Mouse (Mus musculus): ENCODE measurements around the gene Cox6a1. TPM values are rescaled to one million over a fixed set of nuclear protein-coding genes. Genes with fewer than 3 reads are reported as not detected.
"Not testable (repeated sequence)": the region's sequence is repeated elsewhere in the genome, so short reads cannot be mapped to it uniquely, and the experiment has no call there.

Gene Cox6a1
- polyA plus RNA-seq, 1 experiment from 2014 or later = 1,095 TPM

GRCm38 (mm10) chr5:115313668-115313943 lies 35.2 kb downstream of the Cox6a1 start:
- WGBS = 56% methylated on average over 5 of the region's 5 CpGs
- no peak overlapping the region for H3K4me2 ChIP-seq
- H3K4me1 ChIP-seq (replicated peaks) = peaks cover 32% of the 10 kb centered on the region
- no peaks in the 10 kb centered on the region; the same call in 1 of the 2 replicates for H3K36me3 ChIP-seq
- H3K27me3 ChIP-seq = no peaks in the 10 kb centered on the region
- ATAC-seq (ENCODE audit: low FRiP score) = no peak
- H3K9ac ChIP-seq = 0 out of 2 replicates have a peak overlapping the region, but pooled peaks have one; percentile 13
- H3K4me3 ChIP-seq = no peak overlapping the region
- H3K27ac ChIP-seq = 0 out of 2 replicates have a peak overlapping the region, but pooled peaks have one; percentile 30
- H3K9me3 ChIP-seq = no peaks in the 10 kb centered on the region

- WGBS = 85% methylated on average over 10 of the region's 10 CpGs
- no peak for ATAC-seq (ENCODE audit: low FRiP score)
These were observed 35.7 kb downstream of the Cox6a1 start for GRCm38 (mm10) chr5:115312816-115313667.

GRCm38 (mm10) chr5:115312354-115312753 lies 36.4 kb downstream of the Cox6a1 start:
- H3K9me3 ChIP-seq = no peaks in the 10 kb centered on the region
- 80% methylated on average over 4 of the region's 4 CpGs for WGBS
- H3K27ac ChIP-seq = no peak overlapping the region

More at GRCm38 (mm10) chr5:115312816-115313667, 35.7 kb downstream of the Cox6a1 start:
- no peak overlapping the region for H3K4me3 ChIP-seq
- no peaks in the 10 kb centered on the region; the same call in 1 of the 2 replicates for H3K36me3 ChIP-seq
- no peaks in the 10 kb centered on the region for H3K9me3 ChIP-seq
- no peaks in the 10 kb centered on the region; the same call in 1 of the 2 replicates for H3K27me3 ChIP-seq
- H3K9ac ChIP-seq = no peak overlapping the region
- H3K4me2 ChIP-seq = no peak overlapping the region
- 0 out of 2 replicates have a peak overlapping the region, but pooled peaks have one; percentile 30 for H3K27ac ChIP-seq
- peaks cover 27% of the 10 kb centered on the region for H3K4me1 ChIP-seq (replicated peaks)

GRCm38 (mm10) chr5:115302190-115302589 lies 46.6 kb downstream of the Cox6a1 start:
- 87% methylated on average over 7 of the region's 7 CpGs for WGBS

More at GRCm38 (mm10) chr5:115312354-115312753, 36.4 kb downstream of the Cox6a1 start:
- no peak for ATAC-seq (ENCODE audit: low FRiP score)
- peaks cover 20% of the 10 kb centered on the region for H3K4me1 ChIP-seq (replicated peaks)
- H3K4me2 ChIP-seq = no peak overlapping the region
- no peak overlapping the region for H3K4me3 ChIP-seq
- no peak overlapping the region for H3K9ac ChIP-seq
- no peaks in the 10 kb centered on the region; the same call in 1 of the 2 replicates for H3K36me3 ChIP-seq
- no peaks in the 10 kb centered on the region; the same call in 1 of the 2 replicates for H3K27me3 ChIP-seq

GRCm38 (mm10) chr5:115301615-115302014 lies 47.2 kb downstream of the Cox6a1 start:
- ATAC-seq (ENCODE audit: low FRiP score) = peak; percentile 0; the same call in 1 of the 2 replicates
- Histone ChIP-seq H3K9me3 (no peaks in the 10 kb centered on the region), H3K27ac (peak overlapping the region; percentile 76; the same call in 1 of the 2 replicates), H3K4me3 (peak overlapping the region; percentile 86), H3K4me1 (replicated peaks) (peaks cover 39% of the 10 kb centered on the region), H3K36me3 (peaks cover 24% of the 10 kb centered on the region), H3K27me3 (peaks cover 7% of the 10 kb centered on the region; the same call in 1 of the 2 replicates), H3K4me2 (peak overlapping the region; percentile 84), H3K9ac (peak overlapping the region; percentile 72)
- WGBS = 28% methylated on average over 13 of the region's 13 CpGs

More at GRCm38 (mm10) chr5:115302190-115302589, 46.6 kb downstream of the Cox6a1 start:
- Histone ChIP-seq H3K4me1 (replicated peaks) (peaks cover 34% of the 10 kb centered on the region), H3K4me2 (peak overlapping the region; percentile 84; the same call in 1 of the 2 replicates), H3K36me3 (peaks cover 18% of the 10 kb centered on the region), H3K9ac (peak overlapping the region; percentile 72; the same call in 1 of the 2 replicates)
- H3K27ac ChIP-seq; ATAC-seq (ENCODE audit: low FRiP score); H3K27me3 ChIP-seq; H3K9me3 ChIP-seq; H3K4me3 ChIP-seq: not testable (repeated sequence)

- no peaks in the 10 kb centered on the region for H3K9me3 ChIP-seq
- H3K27ac ChIP-seq = peak within 1 kb of the TSS; percentile 96
- peaks cover 39% of the 10 kb centered on the region for H3K4me1 ChIP-seq (replicated peaks)
- peak within 1 kb of the TSS; percentile 84 for H3K4me2 ChIP-seq
- peak within 1 kb of the TSS; percentile 86 for H3K4me3 ChIP-seq
- H3K27me3 ChIP-seq = peaks cover 7% of the 10 kb centered on the region; the same call in 1 of the 2 replicates
- under 1% methylated on average over 56 of the region's 66 CpGs for WGBS
- peaks cover 30% of the 10 kb centered on the region for H3K36me3 ChIP-seq
- ATAC-seq (ENCODE audit: low FRiP score) = peak; percentile 97
- H3K9ac ChIP-seq = peak within 1 kb of the TSS; percentile 90
These were observed 47.8 kb downstream of the Cox6a1 start, which contains the start of gene Dynll1 for GRCm38 (mm10) chr5:115300792-115301614. TSS of gene Dynll1 (minus strand) at chr5:115300999.

- under 1% methylated on average over 46 of the region's 46 CpGs for WGBS
- peak overlapping the region; percentile 96 for H3K27ac ChIP-seq
- H3K27me3 ChIP-seq = peaks cover 7% of the 10 kb centered on the region; the same call in 1 of the 2 replicates
- peak; percentile 60 for ATAC-seq (ENCODE audit: low FRiP score)
- peaks cover 38% of the 10 kb centered on the region for H3K36me3 ChIP-seq
- peak overlapping the region; percentile 90 for H3K9ac ChIP-seq
- peak overlapping the region; percentile 74 for H3K4me2 ChIP-seq
- H3K4me1 ChIP-seq (replicated peaks) = peaks cover 39% of the 10 kb centered on the region
- H3K4me3 ChIP-seq = peak overlapping the region; percentile 86
- H3K9me3 ChIP-seq = no peaks in the 10 kb centered on the region
These were observed 48.6 kb downstream of the Cox6a1 start for GRCm38 (mm10) chr5:115300035-115300744.

GRCm38 (mm10) chr5:115296347-115296746 lies 52.4 kb downstream of the Cox6a1 start:
- no peak for ATAC-seq (ENCODE audit: low FRiP score)
- H3K9me3 ChIP-seq = no peaks in the 10 kb centered on the region
- 0 out of 2 replicates have a peak overlapping the region, but pooled peaks have one; percentile 25 for H3K27ac ChIP-seq
- H3K4me3 ChIP-seq = no peak overlapping the region
- H3K9ac ChIP-seq = no peak overlapping the region
- no peak overlapping the region for H3K4me2 ChIP-seq
- H3K36me3 ChIP-seq = peaks cover 71% of the 10 kb centered on the region
- WGBS = 84% methylated on average over 10 of the region's 10 CpGs
- peaks cover 32% of the 10 kb centered on the region for H3K4me1 ChIP-seq (replicated peaks)
- H3K27me3 ChIP-seq = no peaks in the 10 kb centered on the region

Other genes with a start within 250 kb of the Cox6a1 start
- 24.4 and 25.2 TPM in 2 replicates for gene Acads, start 229.6 kb downstream of the Cox6a1 start, polyA plus RNA-seq (2015; fragmentation: Nextera tagmentation; extraction: Ambion mirVana)
- 36.7 and 38.0 TPM in 2 replicates for gene Unc119b, start 214.0 kb downstream of the Cox6a1 start, polyA plus RNA-seq (2015; fragmentation: Nextera tagmentation; extraction: Ambion mirVana)
- gene Mlec, start 190.8 kb downstream of the Cox6a1 start, polyA plus RNA-seq (2015; fragmentation: Nextera tagmentation; extraction: Ambion mirVana) = 22.3 and 27.2 TPM in 2 replicates
- 12.4 and 13.0 TPM in 2 replicates for gene Cabp1, start 154.6 kb downstream of the Cox6a1 start, polyA plus RNA-seq (2015; fragmentation: Nextera tagmentation; extraction: Ambion mirVana)
- 103 and 105 TPM in 2 replicates for gene Pop5, start 113.1 kb downstream of the Cox6a1 start, polyA plus RNA-seq (2015; fragmentation: Nextera tagmentation; extraction: Ambion mirVana)
- gene Rnf10, start 76.1 kb downstream of the Cox6a1 start, polyA plus RNA-seq (2015; fragmentation: Nextera tagmentation; extraction: Ambion mirVana) = 156 and 160 TPM in 2 replicates
- gene Coq5, start 69.3 kb downstream of the Cox6a1 start, polyA plus RNA-seq (2015; fragmentation: Nextera tagmentation; extraction: Ambion mirVana) = 53.1 and 56.5 TPM in 2 replicates
- 1,285 and 1,377 TPM in 2 replicates for gene Dynll1, start 48.0 kb downstream of the Cox6a1 start, polyA plus RNA-seq (2015; fragmentation: Nextera tagmentation; extraction: Ambion mirVana)
- 165 and 181 TPM in 2 replicates for gene Srsf9, start 21.8 kb downstream of the Cox6a1 start, polyA plus RNA-seq (2015; fragmentation: Nextera tagmentation; extraction: Ambion mirVana)
- gene Gatc, start 7.8 kb downstream of the Cox6a1 start, polyA plus RNA-seq (2015; fragmentation: Nextera tagmentation; extraction: Ambion mirVana) = 31.8 and 32.6 TPM in 2 replicates
- gene Triap1, start 7.8 kb downstream of the Cox6a1 start, polyA plus RNA-seq (2015; fragmentation: Nextera tagmentation; extraction: Ambion mirVana) = 51.7 and 57.6 TPM in 2 replicates
- 71.8 and 76.9 TPM in 2 replicates for gene Msi1, start 80.6 kb upstream of the Cox6a1 start, polyA plus RNA-seq (2015; fragmentation: Nextera tagmentation; extraction: Ambion mirVana)
- not detected in 2 replicates for gene Pla2g1b, start 117.3 kb upstream of the Cox6a1 start, polyA plus RNA-seq (2015; fragmentation: Nextera tagmentation; extraction: Ambion mirVana)
- gene Sirt4, start 135.7 kb upstream of the Cox6a1 start, polyA plus RNA-seq (2015; fragmentation: Nextera tagmentation; extraction: Ambion mirVana) = 30.0 TPM in 2 replicates
- 19.9 and 23.4 TPM in 2 replicates for gene Pxn, start 157.7 kb upstream of the Cox6a1 start, polyA plus RNA-seq (2015; fragmentation: Nextera tagmentation; extraction: Ambion mirVana)
- 895 and 907 TPM in 2 replicates for gene Rplp0, start 210.5 kb upstream of the Cox6a1 start, polyA plus RNA-seq (2015; fragmentation: Nextera tagmentation; extraction: Ambion mirVana)
- gene Gcn1l1, start 216.3 kb upstream of the Cox6a1 start, polyA plus RNA-seq (2015; fragmentation: Nextera tagmentation; extraction: Ambion mirVana) = 42.2 and 42.4 TPM in 2 replicates